Mouse (Mus musculus) ES-E14 (cell line): ENCODE results near the gene Epha8. TPM values are rescaled to one million over a fixed set of nuclear protein-coding genes. Genes with fewer than 3 reads are reported as not detected.

Experiments
- DNase-seq: peaks from one replicate; pipeline ENCODE4 v3.0.0-alpha.2; 2013; ENCODE audit warnings: low read depth, low spot score
- H3K27ac ChIP-seq: 2 replicates; pipeline ENCODE4 v1.5.1; 2012; ENCODE audit warnings: low read depth, mild to moderate bottlenecking, low read length, moderate library complexity, mixed read lengths; ENCODE audit not compliant: poor library complexity, insufficient read depth, severe bottlenecking
- H3K36me3 ChIP-seq: 2 replicates; pipeline ENCODE4 v1.6.1; 2012; ENCODE audit warnings: mild to moderate bottlenecking, low read length, moderate library complexity, mixed read lengths; ENCODE audit not compliant: control insufficient read depth, poor library complexity, insufficient read depth, severe bottlenecking
- H3K4me1 ChIP-seq, 2 experiments: fragments of 150-350 bp in 1 of 2; sonication (generic) in 1 of 2; 2 replicates each; pipeline ENCODE4 v1.6.1; 2012; ENCODE audit warnings: low read length in 2 of 2, mild to moderate bottlenecking in 1 of 2, mixed read lengths in 1 of 2; ENCODE audit not compliant: control insufficient read depth in 2 of 2, insufficient read depth in 2 of 2, poor library complexity in 1 of 2
- H3K4me3 ChIP-seq, 2 experiments: fragments of 150-350 bp in 1 of 2; sonication (generic) in 1 of 2; 2 replicates each; pipeline ENCODE4 v1.5.1; 2012; ENCODE audit warnings: low read length in 2 of 2, low read depth in 1 of 2, mild to moderate bottlenecking in 1 of 2, mixed read lengths in 1 of 2; ENCODE audit not compliant: insufficient read depth in 1 of 2, poor library complexity in 1 of 2, severe bottlenecking in 1 of 2
- H3K9ac ChIP-seq: 2 replicates; pipeline ENCODE4 v1.6.1; 2012; ENCODE audit warnings: low read depth, mild to moderate bottlenecking, low read length, mixed read lengths; ENCODE audit not compliant: poor library complexity, insufficient read depth, severe bottlenecking
- H3K9me3 ChIP-seq: fragments of 150-350 bp; sonication (generic); 2 replicates; pipeline ENCODE4 v1.6.1; 2012; ENCODE audit warnings: low read depth, mild to moderate bottlenecking, low read length; ENCODE audit not compliant: control insufficient read depth, insufficient read depth
- CHD2 ChIP-seq: IDR thresholded peaks from 2 replicates; pipeline ENCODE4 v1.6.1; 2014; ENCODE audit warnings: mild to moderate bottlenecking, low read depth, low read length, inconsistent platforms
- HCFC1 ChIP-seq: IDR thresholded peaks from 2 replicates; pipeline ENCODE4 v1.6.1; 2012; ENCODE audit warnings: low read length, inconsistent platforms, borderline replicate concordance; ENCODE audit not compliant: insufficient read depth
- MAFK ChIP-seq: IDR thresholded peaks from 2 replicates; pipeline ENCODE4 v1.6.1; 2014; ENCODE audit warnings: mild to moderate bottlenecking, low read depth, low read length, inconsistent platforms; ENCODE audit not compliant: insufficient read depth
- ZC3H11A ChIP-seq: IDR thresholded peaks from 2 replicates; pipeline ENCODE4 v1.6.1; 2012; ENCODE audit warnings: low read depth, mild to moderate bottlenecking, inconsistent platforms, low read length, borderline replicate concordance
- ZNF384 ChIP-seq: IDR thresholded peaks from 2 replicates; pipeline ENCODE4 v1.6.1; 2012; ENCODE audit warnings: low read depth, low read length, inconsistent platforms
- in situ Hi-C, 2 experiments: fragments of 600-800 bp; cut with MboI; formaldehyde crosslinking; loops; one replicate each; pipeline ENCODE4 v1.15.1; 2025; ENCODE audit warnings: low sequenced_read_pairs in 2 of 2, inconsistent platforms in 1 of 2; ENCODE audit not compliant: unreplicated experiment in 2 of 2
- total RNA-seq: library from RNA; depleted of rRNA; stranded (reverse); fragments of 300-350 nt; gene quantifications from 2 replicates; pipeline ENCODE4 v1.2.3, GENCODE M21; 2012

Epha8 gene
- total RNA-seq, 1 experiment = 1.0 TPM

DNA sequence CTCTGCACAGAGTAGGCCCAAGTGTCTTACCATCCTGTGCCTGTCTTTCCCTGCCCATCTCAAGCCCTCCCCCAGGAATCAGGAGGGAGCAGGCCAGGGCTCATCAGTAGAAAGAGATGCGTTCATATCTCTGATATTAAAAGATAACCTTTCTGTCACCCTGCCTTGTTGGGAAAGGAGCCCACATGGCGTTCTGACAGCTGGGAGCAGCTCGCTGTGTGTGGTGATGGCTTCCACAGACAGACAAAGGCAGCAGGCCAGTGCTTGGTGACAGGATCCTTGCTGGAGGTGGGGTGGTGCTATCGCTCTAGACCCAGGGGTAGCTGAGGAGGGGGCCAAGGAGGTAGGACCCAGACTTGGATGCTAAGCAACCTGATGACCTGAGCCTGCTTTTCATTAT lies 5.8 kb upstream of the Epha8 start:
- no peak for TF ChIP-seq MAFK
- no peak for TF ChIP-seq ZC3H11A
- H3K4me1 ChIP-seq = peaks cover 0 to 2% of the 10 kb centered on the region in 2 experiments; a peak in 1 of 4 replicates
- H3K4me3 ChIP-seq = no peak overlapping the region
- no peak overlapping the region for H3K9ac ChIP-seq
- H3K9me3 ChIP-seq = no peaks in the 10 kb centered on the region
- in situ Hi-C loops = no loop called here
- no peak for DNase-seq
- no peaks in the 10 kb centered on the region for H3K36me3 ChIP-seq
- H3K27ac ChIP-seq = no peak overlapping the region

DNA sequence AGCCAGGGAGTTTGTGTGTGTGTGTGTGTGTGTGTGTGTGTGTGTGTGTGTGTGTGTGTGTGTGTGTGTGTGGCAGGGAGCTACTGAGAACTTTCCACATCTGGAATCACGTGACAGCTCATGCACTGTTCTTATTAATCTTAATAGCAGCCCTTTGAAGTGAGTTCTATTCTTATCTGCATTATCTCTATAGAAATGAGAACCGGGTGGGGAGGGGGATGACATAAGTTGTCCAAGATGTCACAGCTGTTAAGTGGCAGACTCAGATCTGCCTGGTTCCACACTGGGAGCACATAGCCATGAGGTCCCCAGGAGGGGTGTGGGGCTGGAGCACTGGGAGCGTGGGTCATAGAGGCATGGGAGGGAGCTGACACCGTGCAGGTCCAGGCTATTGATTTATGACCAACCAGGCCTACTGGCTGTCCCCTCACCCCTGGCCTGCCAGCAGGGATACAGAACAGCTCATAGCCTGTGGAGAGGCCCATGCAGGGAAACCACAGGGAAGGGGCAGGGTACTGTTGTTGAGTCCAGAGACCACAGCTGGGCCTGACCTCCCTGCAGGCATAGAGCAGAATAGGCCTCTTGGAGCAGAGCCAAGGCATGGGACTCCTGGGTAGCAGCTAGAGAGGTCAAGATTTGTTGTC lies 5.1 kb upstream of the Epha8 start:
- H3K9ac ChIP-seq = no peak overlapping the region
- H3K36me3 ChIP-seq = no peaks in the 10 kb centered on the region
- peaks cover 0 to 2% of the 10 kb centered on the region in 2 experiments; a peak in 1 of 4 replicates for H3K4me1 ChIP-seq
- H3K27ac ChIP-seq = no peak overlapping the region
- in situ Hi-C loops = no loop called here
- no peak overlapping the region for H3K4me3 ChIP-seq
- TF ChIP-seq ZC3H11A (no peak), HCFC1 (no peak), MAFK (no peak), ZNF384 (no peak), CHD2 (no peak)
- no peak for DNase-seq
- no peaks in the 10 kb centered on the region for H3K9me3 ChIP-seq

DNA sequence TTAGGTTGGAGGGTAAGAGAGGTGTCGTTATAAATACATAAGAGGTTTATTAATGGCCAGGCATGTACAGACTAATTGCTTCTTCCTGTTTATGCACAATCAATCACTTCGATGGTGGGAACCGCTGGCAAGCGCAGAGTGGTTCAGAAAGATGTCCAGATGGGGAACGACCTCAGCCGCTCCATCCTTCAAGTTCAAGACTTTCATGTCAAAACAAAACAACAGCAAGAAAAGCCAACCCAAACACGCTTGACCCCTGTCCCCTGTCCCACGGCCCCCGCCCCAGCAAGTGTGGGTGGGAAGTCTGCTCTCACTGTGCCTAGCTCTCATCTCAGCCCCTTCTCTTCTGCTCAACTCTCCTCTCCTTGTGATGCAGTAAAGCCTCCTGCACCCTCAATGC lies 4.0 kb upstream of the Epha8 start:
- Histone ChIP-seq H3K27ac (no peak overlapping the region), H3K9ac (no peak overlapping the region), H3K36me3 (no peaks in the 10 kb centered on the region), H3K9me3 (no peaks in the 10 kb centered on the region), H3K4me3 (no peak overlapping the region), H3K4me1 (peaks cover 0 to 6% of the 10 kb centered on the region in 2 experiments; a peak in 1 of 4 replicates)
- TF ChIP-seq HCFC1 (no peak), CHD2 (no peak), ZC3H11A (no peak), MAFK (no peak), ZNF384 (no peak)
- in situ Hi-C loops = no loop called here
- no peak for DNase-seq

DNA sequence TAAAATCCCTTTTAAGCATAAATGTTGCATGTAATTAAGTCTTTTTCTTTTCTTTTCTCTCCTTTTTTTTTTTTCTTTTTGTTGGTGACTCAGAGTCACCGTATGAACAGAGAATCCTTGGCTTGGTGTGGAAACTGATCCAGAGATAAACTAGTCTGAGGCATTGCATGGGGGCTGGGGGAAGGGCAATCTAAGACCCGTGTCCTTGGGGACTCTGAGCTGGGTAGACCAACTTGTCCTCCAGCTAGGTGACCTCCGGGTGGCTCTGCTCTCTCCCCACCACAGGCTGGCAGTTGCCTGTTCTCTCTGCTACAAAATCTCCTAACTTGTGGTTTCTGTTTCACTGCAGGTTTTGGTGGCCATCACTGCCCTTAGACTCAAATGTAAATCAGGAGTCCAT lies 3.5 kb upstream of the Epha8 start:
- in situ Hi-C loops = no loop called here

More for the DNA sequence above, 3.5 kb upstream of the Epha8 start:
- Histone ChIP-seq H3K4me1 (peaks cover 0 to 5% of the 10 kb centered on the region in 2 experiments; a peak in 1 of 4 replicates), H3K9ac (no peak overlapping the region), H3K27ac (no peak overlapping the region), H3K9me3 (no peaks in the 10 kb centered on the region), H3K4me3 (no peak overlapping the region), H3K36me3 (no peaks in the 10 kb centered on the region)
- no peak for DNase-seq
- TF ChIP-seq ZNF384 (no peak), CHD2 (no peak), HCFC1 (no peak), ZC3H11A (no peak), MAFK (no peak)
